Mouse (Mus musculus) hindbrain, postnatal 0 days (tissue): ENCODE results near the gene Pced1b. TPM values are rescaled to one million over a fixed set of nuclear protein-coding genes. Genes with fewer than 3 reads are reported as not detected.

Source experiments
- ATAC-seq: fragments of 200-750 bp; cut with Nextera tagmentation; 2 replicates; pipeline ENCODE4 v1.8.0; 2017; ENCODE audit warnings: mild to moderate bottlenecking, moderate TSS enrichment, moderate library complexity
- DNase-seq: peaks from one replicate; pipeline ENCODE4 v3.0.0-alpha.2; 2015; ENCODE audit warnings: low spot score
- H3K27ac ChIP-seq: fragments of 300-500 bp; sonication (generic); 2 replicates; pipeline ENCODE4 v1.5.1; 2014; ENCODE audit warnings: mild to moderate bottlenecking
- H3K27me3 ChIP-seq: fragments of 300-500 bp; sonication (generic); 2 replicates; pipeline ENCODE4 v1.6.1; 2014; ENCODE audit warnings: low read length, mixed read lengths; ENCODE audit not compliant: insufficient read depth
- H3K36me3 ChIP-seq: fragments of 300-500 bp; sonication (generic); 2 replicates; pipeline ENCODE4 v1.6.1; 2014; ENCODE audit warnings: low read length, mixed read lengths; ENCODE audit not compliant: insufficient read depth
- H3K4me1 ChIP-seq: fragments of 300-500 bp; sonication (generic); 2 replicates; pipeline ENCODE4 v1.6.1; 2014; ENCODE audit warnings: antibody characterized with exemption, low read length, mixed read lengths; ENCODE audit not compliant: insufficient read depth
- H3K4me2 ChIP-seq: fragments of 300-500 bp; sonication (generic); 2 replicates; pipeline ENCODE4 v1.6.1; 2014; ENCODE audit warnings: low read depth, mild to moderate bottlenecking, low read length, moderate library complexity, mixed read lengths
- H3K4me3 ChIP-seq: fragments of 300-500 bp; sonication (generic); 2 replicates; pipeline ENCODE4 v1.5.1; 2014; ENCODE audit warnings: low read length
- H3K9ac ChIP-seq: fragments of 300-500 bp; sonication (generic); replicated peaks from 2 replicates; pipeline ENCODE4 v1.6.1; 2014; ENCODE audit warnings: mild to moderate bottlenecking, low read length, moderate library complexity, mixed read lengths
- H3K9me3 ChIP-seq: fragments of 300-500 bp; sonication (generic); 2 replicates; pipeline ENCODE4 v1.6.1; 2016; ENCODE audit warnings: low read length, mixed read lengths
- CTCF ChIP-seq: IDR thresholded peaks from 2 replicates; pipeline ENCODE4 v1.5.1; 2016; ENCODE audit warnings: antibody characterized with exemption, control low read depth, low read depth
- WGBS: fragments of 180-500 bp; shearing (Covaris S2); extraction: QIAGEN DNeasy Blood & Tissue Kit; methylation state at CpG from one replicate; pipeline ENCODE4 v1.1.7; 2014; 5-methylcytosine and 5-hydroxymethylcytosine counted together
- polyA plus RNA-seq: library from polyadenylated mRNA; unstranded; fragments of >200 nt; fragmentation: Nextera tagmentation; extraction: Ambion mirVana; gene quantifications from 2 replicates; pipeline ENCODE4 v1.2.1, GENCODE M21; 2015
- total RNA-seq: library from RNA; depleted of rRNA; stranded (reverse); fragments of >200 nt; gene quantifications from 2 replicates; pipeline ENCODE4 v1.2.3, GENCODE M21; 2014

The Pced1b gene
- total and polyA plus RNA-seq, 2 experiments from 2014 or later: 5.0 to 6.7 TPM

DNA sequence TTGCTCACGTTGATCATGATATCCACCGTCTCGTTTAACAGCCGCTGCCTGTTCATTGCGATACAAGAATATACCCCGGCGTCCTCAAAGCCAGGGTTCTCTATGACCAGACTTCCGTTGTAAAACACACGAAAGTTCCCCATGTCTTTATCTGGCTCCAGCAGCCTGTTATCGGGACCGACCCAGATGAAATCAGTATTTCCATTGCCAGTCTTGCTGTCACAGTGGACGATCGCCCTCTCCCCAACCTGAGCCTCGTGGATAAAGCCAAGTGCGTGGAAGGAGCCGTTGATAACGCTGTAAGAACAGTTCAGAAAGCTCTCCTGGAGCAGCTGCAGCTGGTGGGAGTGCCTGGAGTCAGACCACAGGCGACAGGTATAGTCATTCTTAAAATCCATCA is 1.5 kb upstream of the Pced1b start:
- H3K27me3 ChIP-seq: no peaks in the 10 kb centered on the region
- H3K4me3 ChIP-seq: peak overlapping the region; percentile 89; the same call in 1 of the 2 replicates
- DNase-seq: no peak
- ATAC-seq: no peak
- peaks cover 5% of the 10 kb centered on the region; the same call in 1 of the 2 replicates for H3K4me1 ChIP-seq
- TF ChIP-seq CTCF: no peak
- no peak overlapping the region for H3K9ac ChIP-seq
- peak overlapping the region; percentile 80; the same call in 1 of the 2 replicates for H3K4me2 ChIP-seq
- WGBS: 88% methylated on average over 18 of the region's 18 CpGs
- no peaks in the 10 kb centered on the region for H3K9me3 ChIP-seq
- H3K27ac ChIP-seq: no peak overlapping the region
- no peaks in the 10 kb centered on the region for H3K36me3 ChIP-seq

DNA sequence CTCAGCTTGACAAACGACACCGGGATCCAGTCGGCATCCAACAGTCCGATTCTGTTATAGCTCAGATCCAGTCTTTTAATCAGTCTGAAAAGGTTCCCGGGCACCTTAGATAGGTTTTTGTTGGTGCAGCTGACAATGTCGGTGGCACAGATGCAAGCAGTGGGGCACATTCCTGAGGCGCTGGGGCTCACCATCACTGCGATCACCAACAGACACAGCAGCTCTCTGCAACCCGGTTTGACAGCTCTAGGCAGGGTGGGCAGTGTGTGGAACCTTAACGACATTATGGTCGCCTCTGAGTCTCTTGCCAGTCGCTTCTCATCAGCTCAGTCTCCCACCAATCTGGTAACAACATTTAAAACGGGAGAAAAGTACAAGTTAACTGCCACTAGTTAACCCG is 651 bp upstream of the Pced1b start:
- no peak overlapping the region for H3K27ac ChIP-seq
- WGBS: 25% methylated on average over 14 of the region's 14 CpGs
- no peak for TF ChIP-seq CTCF
- H3K9ac ChIP-seq: peak overlapping the region; percentile 93; the same call in 1 of the 2 replicates
- ATAC-seq (no peak), DNase-seq (no peak)
- H3K4me2 ChIP-seq: peak overlapping the region; percentile 80
- no peaks in the 10 kb centered on the region for H3K36me3 ChIP-seq
- no peaks in the 10 kb centered on the region for H3K9me3 ChIP-seq
- H3K4me3 ChIP-seq: peak overlapping the region; percentile 89
- no peaks in the 10 kb centered on the region for H3K27me3 ChIP-seq
- peaks cover 5% of the 10 kb centered on the region; the same call in 1 of the 2 replicates for H3K4me1 ChIP-seq

DNA sequence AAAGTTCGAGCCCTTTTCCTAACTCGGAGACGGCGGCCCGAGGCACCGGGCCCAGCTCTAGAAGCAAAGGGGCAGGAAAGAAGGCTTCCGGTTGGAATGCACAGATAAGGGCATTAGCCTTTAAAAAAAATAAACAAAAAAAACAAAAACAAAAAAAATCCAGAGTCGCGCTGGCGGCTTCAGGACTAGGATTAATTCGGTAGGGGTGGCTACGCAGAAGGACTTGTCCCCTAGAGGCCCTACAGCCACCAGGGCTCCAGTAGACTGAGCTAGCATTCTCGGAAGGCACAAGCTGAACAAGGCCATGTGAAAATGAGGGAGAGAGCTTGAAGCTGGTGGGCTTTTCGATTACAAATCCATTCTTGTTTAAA is 869 bp downstream of the Pced1b start:
- under 1% methylated on average over 14 of the region's 14 CpGs for WGBS
- H3K27ac ChIP-seq: peak overlapping the region; percentile 92
- peak overlapping the region; percentile 80 for H3K4me2 ChIP-seq
- DNase-seq (peak; percentile 47), ATAC-seq (no peak)
- no peaks in the 10 kb centered on the region for H3K36me3 ChIP-seq
- TF ChIP-seq CTCF: 0 out of 2 replicates have a peak, but pooled peaks have one; percentile 11
- peak overlapping the region; percentile 89 for H3K4me3 ChIP-seq
- H3K27me3 ChIP-seq: no peaks in the 10 kb centered on the region
- H3K4me1 ChIP-seq: peaks cover 5% of the 10 kb centered on the region; the same call in 1 of the 2 replicates
- peak overlapping the region; percentile 93 for H3K9ac ChIP-seq
- no peaks in the 10 kb centered on the region for H3K9me3 ChIP-seq

DNA sequence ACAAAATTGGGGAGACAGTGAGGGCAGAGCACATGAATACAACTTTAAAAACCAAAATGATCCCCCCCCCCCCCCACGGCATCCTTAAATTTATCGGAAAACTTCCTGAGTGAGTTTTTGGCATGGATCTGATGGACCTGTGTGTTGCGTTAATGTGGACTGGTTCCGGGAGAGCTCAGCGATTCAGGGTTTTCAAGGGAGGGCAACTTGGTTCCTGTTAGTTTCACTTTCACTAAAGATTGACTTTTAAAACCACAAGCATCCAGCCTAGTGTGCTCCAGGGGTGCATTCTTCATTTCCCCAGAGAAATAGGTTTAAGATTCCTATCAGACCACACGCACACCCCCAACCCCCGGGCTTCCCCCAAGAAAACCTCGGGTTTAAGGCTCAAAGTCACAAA is 1.4 kb downstream of the Pced1b start:
- no peaks in the 10 kb centered on the region for H3K27me3 ChIP-seq

DNA sequence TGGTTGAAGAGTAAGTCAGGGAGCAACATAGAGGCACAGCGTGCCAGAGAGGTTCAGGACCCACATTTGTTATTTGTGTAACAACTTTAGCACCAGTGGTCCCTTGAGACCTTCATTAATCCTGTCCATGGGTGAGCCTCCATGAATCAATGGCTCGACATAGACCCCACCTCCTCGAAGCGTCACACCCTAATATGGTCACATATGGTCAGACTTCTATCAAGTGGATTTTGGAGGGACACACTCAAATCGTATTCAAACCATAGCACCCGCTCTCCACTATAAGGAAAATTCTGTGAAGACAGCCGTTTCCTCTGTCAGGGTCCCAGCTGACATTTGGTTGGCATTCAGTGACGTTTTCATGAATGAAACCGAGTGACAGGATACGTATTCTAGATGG is 2.4 kb downstream of the Pced1b start:
- H3K9ac ChIP-seq: no peak overlapping the region
- no peaks in the 10 kb centered on the region for H3K4me1 ChIP-seq
- no peak for ATAC-seq
- H3K4me3 ChIP-seq: no peak overlapping the region
- no peaks in the 10 kb centered on the region for H3K9me3 ChIP-seq
- H3K27ac ChIP-seq: no peak overlapping the region
- no peaks in the 10 kb centered on the region for H3K36me3 ChIP-seq
- WGBS: 95% methylated on average over 10 of the region's 10 CpGs
- TF ChIP-seq CTCF: no peak
- H3K27me3 ChIP-seq: no peaks in the 10 kb centered on the region
- DNase-seq: no peak
- H3K4me2 ChIP-seq: no peak overlapping the region

More for the DNA sequence above, 1.4 kb downstream of the Pced1b start:
- peak overlapping the region; percentile 92; the same call in 1 of the 2 replicates for H3K27ac ChIP-seq
- no peaks in the 10 kb centered on the region for H3K9me3 ChIP-seq
- H3K4me1 ChIP-seq: peaks cover under 1% of the 10 kb centered on the region; the same call in 1 of the 2 replicates
- no peak for TF ChIP-seq CTCF
- H3K9ac ChIP-seq: peak overlapping the region; percentile 93; the same call in 1 of the 2 replicates
- 35% methylated on average over 8 of the region's 8 CpGs for WGBS
- no peak for ATAC-seq
- H3K36me3 ChIP-seq: no peaks in the 10 kb centered on the region
- no peak for DNase-seq
- H3K4me2 ChIP-seq: peak overlapping the region; percentile 80
- H3K4me3 ChIP-seq: peak overlapping the region; percentile 89

DNA sequence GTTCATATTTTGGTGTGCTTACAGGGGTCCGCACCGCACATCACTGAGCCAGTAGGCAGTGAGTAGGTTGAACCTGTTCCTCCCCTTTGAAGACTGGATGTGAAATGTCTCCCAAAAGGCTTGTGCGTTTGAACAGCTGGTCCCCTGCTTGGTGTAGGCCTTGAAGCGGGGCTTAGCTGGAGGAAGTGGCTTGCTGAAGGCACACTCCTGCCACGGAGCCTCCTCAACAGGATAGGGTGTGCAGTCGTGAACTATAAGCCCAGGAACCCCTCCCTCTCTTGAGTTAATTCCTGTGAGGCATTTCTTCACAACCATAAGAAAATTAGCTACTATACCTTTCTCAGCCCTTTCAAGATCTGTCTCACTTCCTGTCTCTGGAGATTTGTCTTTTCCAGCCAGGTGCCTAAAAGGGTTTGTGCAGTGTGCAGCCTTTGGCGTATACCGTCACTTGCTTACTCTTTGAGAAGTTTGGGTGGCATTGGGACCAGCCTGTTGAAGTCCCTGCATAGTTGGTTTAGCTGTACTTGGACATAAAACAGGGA is 5.7 kb downstream of the Pced1b start:
- no peak for TF ChIP-seq CTCF
- 90% methylated on average over 8 of the region's 8 CpGs for WGBS
- no peaks in the 10 kb centered on the region for H3K9me3 ChIP-seq

DNA sequence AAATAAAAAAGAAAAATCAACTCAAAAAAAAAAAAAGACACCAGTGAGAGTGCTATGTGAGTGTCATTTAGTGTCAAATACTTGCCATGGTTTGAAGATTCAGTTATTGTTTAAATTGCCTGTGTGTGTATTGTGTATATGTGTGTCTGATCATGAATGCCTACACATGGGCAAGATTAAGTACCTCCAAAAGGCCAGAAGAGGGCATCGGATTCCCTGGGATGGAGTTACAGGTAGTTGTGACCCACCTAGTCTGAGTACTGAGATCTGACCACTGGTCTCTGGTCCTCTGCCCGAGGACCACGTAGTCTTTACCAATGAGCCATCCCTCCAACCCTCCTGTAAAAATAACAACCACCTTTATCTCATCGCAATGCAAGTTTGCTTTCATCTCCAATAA is 7.5 kb downstream of the Pced1b start:
- no peak for DNase-seq
- Histone ChIP-seq H3K27ac (no peak overlapping the region), H3K4me1 (0 out of 2 replicates have a peak, but pooled peaks cover 4% of the 10 kb centered on the region), H3K9me3 (no peaks in the 10 kb centered on the region), H3K36me3 (no peaks in the 10 kb centered on the region), H3K27me3 (no peaks in the 10 kb centered on the region), H3K4me3 (no peak overlapping the region), H3K4me2 (no peak overlapping the region), H3K9ac (no peak overlapping the region)
- no peak for ATAC-seq
- 94% methylated on average over 4 of the region's 4 CpGs for WGBS
- TF ChIP-seq CTCF: peak; percentile 25; the same call in 1 of the 2 replicates

More for the DNA sequence above, 5.7 kb downstream of the Pced1b start:
- no peaks in the 10 kb centered on the region for H3K36me3 ChIP-seq
- 0 out of 2 replicates have a peak, but pooled peaks cover 4% of the 10 kb centered on the region for H3K4me1 ChIP-seq
- no peak overlapping the region for H3K4me3 ChIP-seq
- H3K27ac ChIP-seq: no peak overlapping the region
- H3K27me3 ChIP-seq: no peaks in the 10 kb centered on the region
- H3K4me2 ChIP-seq: no peak overlapping the region
- DNase-seq (no peak), ATAC-seq (no peak)
- H3K9ac ChIP-seq: no peak overlapping the region
